Mouse (Mus musculus) kidney, postnatal 0 days (tissue): ENCODE results near the gene Timm50. TPM values are rescaled to one million over a fixed set of nuclear protein-coding genes. Genes with fewer than 3 reads are reported as not detected.
A peak's percentile ranks its signal among the peaks of the same experiment; 100 is the strongest.

Experiments used
- ATAC-seq: fragments of 200-750 bp; cut with Nextera tagmentation; replicated peaks from 2 replicates; pipeline ENCODE4 v1.8.0; 2017; ENCODE audit warnings: low read depth, moderate number of reproducible peaks, moderate TSS enrichment, moderate library complexity; ENCODE audit not compliant: low FRiP score
- DNase-seq: peaks from one replicate; pipeline ENCODE4 v3.0.0-alpha.2; 2016; ENCODE audit warnings: low spot score
- H3K27ac ChIP-seq: fragments of 300-500 bp; sonication (generic); 2 replicates; pipeline ENCODE4 v1.5.1; 2014; ENCODE audit warnings: mild to moderate bottlenecking
- H3K27me3 ChIP-seq: fragments of 300-500 bp; sonication (generic); 2 replicates; pipeline ENCODE4 v1.6.1; 2014; ENCODE audit warnings: low read length, mixed read lengths; ENCODE audit not compliant: insufficient read depth
- H3K36me3 ChIP-seq: fragments of 300-500 bp; sonication (generic); 2 replicates; pipeline ENCODE4 v1.6.1; 2014; ENCODE audit warnings: low read length, mixed read lengths; ENCODE audit not compliant: insufficient read depth
- H3K4me1 ChIP-seq: fragments of 300-500 bp; sonication (generic); replicated peaks from 2 replicates; pipeline ENCODE4 v1.6.1; 2014; ENCODE audit warnings: antibody characterized with exemption, low read length, mixed read lengths; ENCODE audit not compliant: insufficient read depth
- H3K4me2 ChIP-seq: fragments of 300-500 bp; sonication (generic); 2 replicates; pipeline ENCODE4 v1.6.1; 2014; ENCODE audit warnings: mild to moderate bottlenecking, low read length, moderate library complexity, mixed read lengths
- H3K4me3 ChIP-seq: fragments of 300-500 bp; sonication (generic); replicated peaks from 2 replicates; pipeline ENCODE4 v1.5.1; 2014; ENCODE audit warnings: low read depth, low read length
- H3K9ac ChIP-seq: fragments of 300-500 bp; sonication (generic); 2 replicates; pipeline ENCODE4 v1.6.1; 2014; ENCODE audit warnings: low read depth, low read length
- H3K9me3 ChIP-seq: fragments of 300-500 bp; sonication (generic); replicated peaks from 2 replicates; pipeline ENCODE4 v1.6.1; 2016; ENCODE audit warnings: low read length, inconsistent platforms, mixed read lengths
- CTCF ChIP-seq: IDR thresholded peaks from 2 replicates; pipeline ENCODE4 v1.5.1; 2016; ENCODE audit warnings: antibody characterized with exemption, low read depth, mild to moderate bottlenecking, moderate library complexity
- WGBS: fragments of 180-500 bp; shearing (Covaris S2); extraction: QIAGEN DNeasy Blood & Tissue Kit; methylation state at CpG from one replicate; pipeline ENCODE4 v1.1.7; 2014; 5-methylcytosine and 5-hydroxymethylcytosine counted together
- polyA plus RNA-seq: library from polyadenylated mRNA; unstranded; fragments of >200 nt; fragmentation: Nextera tagmentation; extraction: Ambion mirVana; gene quantifications from 2 replicates; pipeline ENCODE4 v1.2.1, GENCODE M21; 2015

Gene Timm50
- polyA plus RNA-seq, 1 experiment from 2014 or later = 117 TPM

DNA sequence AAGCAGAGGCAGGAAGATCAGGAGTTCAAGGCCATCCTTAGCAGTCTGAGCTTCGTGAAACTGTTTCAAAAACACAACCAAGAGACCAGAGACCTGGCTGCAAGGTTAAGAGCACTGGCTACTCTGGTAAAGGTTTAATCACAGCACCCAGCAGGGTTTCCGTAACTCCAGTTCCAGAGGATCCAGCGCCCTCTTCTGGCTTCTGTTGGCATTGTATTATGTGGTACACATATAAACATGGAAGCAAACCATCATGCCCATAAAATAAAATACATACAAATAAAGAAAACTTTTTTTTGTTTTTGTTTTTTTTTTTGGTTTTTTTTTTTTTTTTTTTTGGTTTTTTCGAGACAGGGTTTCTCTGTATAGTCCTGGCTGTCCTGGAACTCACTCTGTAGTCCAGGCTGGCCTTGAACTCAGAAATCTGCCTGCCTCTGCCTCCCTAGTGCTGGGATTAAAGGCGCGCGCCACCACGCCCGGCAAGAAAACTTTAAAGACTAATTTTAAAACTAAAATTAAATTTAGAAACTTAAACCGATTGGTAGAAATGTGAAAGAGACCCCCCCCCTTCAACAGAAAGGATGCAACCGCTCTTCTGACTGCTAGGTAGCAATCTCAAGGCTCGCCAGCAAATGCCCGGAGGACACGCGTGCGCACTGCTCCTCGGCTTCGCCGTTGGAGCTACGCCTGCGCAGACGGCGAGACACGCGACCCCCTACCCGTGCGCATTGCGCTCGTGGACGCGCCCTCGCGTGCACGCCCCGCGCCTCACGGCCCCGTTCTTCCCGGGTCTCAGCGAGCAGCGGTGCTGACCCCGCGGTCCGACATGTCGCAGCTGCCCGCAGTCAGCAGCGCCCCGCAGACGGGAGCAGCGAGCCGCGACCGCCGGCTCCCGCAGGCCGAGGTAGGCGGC is 44.5 kb downstream of the Timm50 start, which contains the start of gene Eid2:
Eid2 (plus strand) TSS at position 753 of the 913 bp plus-strand sequence.
- ATAC-seq (peak; percentile 81), DNase-seq (peak; percentile 88)
- Histone ChIP-seq H3K36me3 (no peaks in the 10 kb centered on the region), H3K9ac (peak within 1 kb of the TSS; percentile 94), H3K4me2 (peak within 1 kb of the TSS; percentile 86), H3K27me3 (no peaks in the 10 kb centered on the region), H3K4me3 (peak within 1 kb of the TSS; percentile 88), H3K27ac (peak within 1 kb of the TSS; percentile 88), H3K9me3 (no peaks in the 10 kb centered on the region), H3K4me1 (no peaks in the 10 kb centered on the region)
- TF ChIP-seq CTCF = peak; percentile 16; the same call in 1 of the 2 replicates
- 9% methylated on average over 57 of the region's 57 CpGs for WGBS

DNA sequence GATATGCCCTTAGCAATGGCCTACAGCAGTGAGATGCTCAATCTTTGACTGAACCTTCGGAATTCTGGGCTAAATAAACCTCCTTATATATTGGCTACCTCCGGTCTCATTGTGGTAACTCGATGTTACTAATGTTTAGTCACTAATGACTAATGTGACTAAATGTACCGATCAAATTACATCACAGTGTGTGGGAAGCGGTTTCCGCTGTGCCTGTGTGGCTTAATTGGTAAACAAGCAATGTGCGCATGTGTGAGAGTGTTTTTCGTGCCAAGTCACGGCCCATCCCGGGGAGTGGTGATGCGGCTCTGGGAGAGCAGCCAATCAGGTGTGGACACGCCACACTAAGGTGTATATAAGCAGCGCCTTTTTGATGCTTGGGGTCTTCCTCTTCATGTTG is 46.5 kb downstream of the Timm50 start:
- Histone ChIP-seq H3K4me1 (no peaks in the 10 kb centered on the region), H3K36me3 (no peaks in the 10 kb centered on the region), H3K4me2 (no peak overlapping the region), H3K27ac (no peak overlapping the region), H3K4me3 (no peak overlapping the region), H3K9me3 (no peaks in the 10 kb centered on the region), H3K27me3 (no peaks in the 10 kb centered on the region), H3K9ac (no peak overlapping the region)
- DNase-seq (no peak), ATAC-seq (no peak)
- WGBS = 82% methylated on average over 13 of the region's 13 CpGs
- TF ChIP-seq CTCF = no peak

DNA sequence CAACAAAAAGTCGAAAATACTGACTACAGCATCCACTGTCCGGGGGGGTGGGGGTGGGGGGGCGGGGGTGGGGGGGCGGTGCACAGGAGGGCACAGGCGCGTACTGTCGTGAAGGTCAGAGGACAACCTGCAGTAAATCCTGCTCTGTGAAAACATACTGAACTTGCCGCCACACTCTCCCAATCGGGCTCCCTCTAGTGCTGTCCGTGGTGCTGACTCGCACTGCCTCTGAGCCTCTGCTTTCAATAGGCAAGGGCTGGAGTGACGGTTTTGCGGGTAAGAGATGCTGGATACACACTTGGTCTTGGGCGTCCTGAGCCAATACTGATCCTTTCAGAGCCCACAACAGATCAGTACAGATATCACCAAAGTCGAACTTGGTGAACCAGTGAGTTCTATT is 48.1 kb downstream of the Timm50 start:
- Histone ChIP-seq H3K9ac (no peak overlapping the region), H3K4me3 (no peak overlapping the region), H3K9me3 (no peaks in the 10 kb centered on the region), H3K36me3 (no peaks in the 10 kb centered on the region), H3K4me2 (no peak overlapping the region), H3K27me3 (no peaks in the 10 kb centered on the region), H3K27ac (no peak overlapping the region), H3K4me1 (no peaks in the 10 kb centered on the region)
- ATAC-seq (peak; percentile 47; the same call in 1 of the 2 replicates), DNase-seq (peak; percentile 87)
- TF ChIP-seq CTCF = peak; percentile 20; the same call in 1 of the 2 replicates
- WGBS = 6% methylated on average over 14 of the region's 15 CpGs

DNA sequence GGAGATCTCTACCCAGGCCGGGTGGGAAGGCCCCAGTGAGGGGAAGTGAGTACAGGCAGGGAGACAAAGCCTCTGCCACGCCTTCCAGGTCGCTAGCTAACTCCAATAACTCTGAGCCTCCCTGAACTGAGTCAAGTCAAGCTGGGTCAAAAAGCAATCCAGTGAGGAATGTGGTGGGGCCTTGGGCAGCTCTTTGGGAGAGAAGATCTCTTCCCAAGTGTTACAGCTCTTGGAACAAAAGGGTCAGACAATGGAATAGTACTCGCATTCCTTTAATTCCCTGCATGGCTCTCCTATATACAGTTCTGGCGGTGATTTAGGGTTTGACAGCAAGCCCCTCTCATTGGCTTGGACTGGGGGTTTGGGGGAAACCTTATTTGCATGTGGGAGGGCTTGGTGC is 49.0 kb downstream of the Timm50 start:
- Histone ChIP-seq H3K9ac (no peak overlapping the region), H3K4me1 (no peaks in the 10 kb centered on the region), H3K4me3 (no peak overlapping the region), H3K27me3 (no peaks in the 10 kb centered on the region), H3K9me3 (no peaks in the 10 kb centered on the region), H3K4me2 (no peak overlapping the region), H3K36me3 (no peaks in the 10 kb centered on the region), H3K27ac (no peak overlapping the region)
- WGBS = 34% methylated on average over 5 of the region's 5 CpGs
- DNase-seq (no peak), ATAC-seq (no peak)
- no peak for TF ChIP-seq CTCF

Other genes with a start within 250 kb of the Timm50 start
- gene Fcgbp, start 240.8 kb downstream of the Timm50 start, polyA plus RNA-seq = 0.92 and 0.96 TPM in 2 replicates
- gene 9530053A07Rik, start 182.6 kb downstream of the Timm50 start, polyA plus RNA-seq = 0.08 TPM in 2 replicates
- gene Fbl, start 142.4 kb downstream of the Timm50 start, polyA plus RNA-seq = 111 and 114 TPM in 2 replicates
- 13.1 and 15.0 TPM in 2 replicates for gene Dyrk1b, start 132.6 kb downstream of the Timm50 start, polyA plus RNA-seq
- 4.5 and 10.9 TPM in 2 replicates for gene Eid2, start 44.2 kb downstream of the Timm50 start, polyA plus RNA-seq
- 13.8 and 15.6 TPM in 2 replicates for gene Eid2b, start 34.3 kb downstream of the Timm50 start, polyA plus RNA-seq
- 0.14 and 0.26 TPM in 2 replicates for gene Selenov, start 20.9 kb downstream of the Timm50 start, polyA plus RNA-seq
- gene Dll3, start 9.8 kb downstream of the Timm50 start, polyA plus RNA-seq = 0.43 and 0.45 TPM in 2 replicates
- 53.4 and 59.8 TPM in 2 replicates for gene Supt5, start 26.7 kb upstream of the Timm50 start, polyA plus RNA-seq
- gene Rps16, start 38.6 kb upstream of the Timm50 start, polyA plus RNA-seq = 1,088 and 1,198 TPM in 2 replicates
- gene Plekhg2, start 60.5 kb upstream of the Timm50 start, polyA plus RNA-seq = 29.9 and 33.3 TPM in 2 replicates
- gene Zfp36, start 68.2 kb upstream of the Timm50 start, polyA plus RNA-seq = 18.6 and 19.6 TPM in 2 replicates
- gene Med29, start 80.6 kb upstream of the Timm50 start, polyA plus RNA-seq = 44.6 and 47.8 TPM in 2 replicates
- gene Paf1, start 80.9 kb upstream of the Timm50 start, polyA plus RNA-seq = 60.2 and 70.3 TPM in 2 replicates
- gene Gmfg, start 125.4 kb upstream of the Timm50 start, polyA plus RNA-seq = 19.5 and 23.8 TPM in 2 replicates
- 2.1 and 2.8 TPM in 2 replicates for gene Lrfn1, start 139.9 kb upstream of the Timm50 start, polyA plus RNA-seq
- gene Ifnl2, start 198.4 kb upstream of the Timm50 start, polyA plus RNA-seq = not detected in 2 replicates
- gene Ifnl3, start 210.8 kb upstream of the Timm50 start, polyA plus RNA-seq = not detected in 2 replicates
- 0.27 and 0.45 TPM in 2 replicates for gene Sycn, start 228.8 kb upstream of the Timm50 start, polyA plus RNA-seq
- gene Nccrp1, start 235.2 kb upstream of the Timm50 start, polyA plus RNA-seq = 5.5 and 7.3 TPM in 2 replicates